Comparison of ENCODE assay signal across 10 mouse cellular contexts in the genomic region with DNA sequence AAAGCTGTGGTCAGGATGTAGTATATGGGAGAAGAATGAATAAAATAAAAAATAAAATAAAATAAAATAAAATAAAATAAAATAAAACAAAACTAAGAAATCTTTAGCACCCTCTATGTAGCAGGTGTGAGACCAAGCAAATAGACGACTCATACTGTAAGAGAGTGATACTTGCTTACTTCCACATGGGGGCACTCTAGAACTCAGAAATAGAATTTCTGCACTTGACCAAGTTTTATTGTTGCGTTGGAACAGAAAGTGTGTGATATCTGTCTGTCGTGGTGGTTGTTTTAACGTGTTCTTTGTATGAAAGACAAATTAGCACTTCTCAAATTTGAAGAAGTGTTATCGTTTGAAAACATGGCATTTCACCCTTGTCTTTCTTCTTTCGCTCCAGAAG.
A peak's percentile ranks its signal among the peaks of the same experiment; 100 is the strongest.
DNase-seq lines count a peak whose midpoint lies in the region; ATAC-seq and TF ChIP-seq lines count a peak whose summit lies in the region.
"Had no signal": no experiment of that assay in that cellular context is flagged by ENCODE, and none has a peak within 500 bp of the region (broad histone marks: within the 10 kb centered on the region; RNA-seq: fewer than 3 reads in every experiment).

No protein-coding gene starts in this region.

- no peaks in the 10 kb centered on the region for H3K27me3 ChIP-seq in midbrain, embryonic 16.5 days (ENCODE audit: control insufficient read depth, insufficient read depth, low read depth, low read length)
- H3K27me3 ChIP-seq: heart, embryonic 13.5 days; liver, embryonic 15.5 days had no signal

- H3K9me3 ChIP-seq in midbrain, embryonic 16.5 days (replicated peaks; ENCODE audit: control insufficient read depth, low read length, poor library complexity, severe bottlenecking), result no peaks in the 10 kb centered on the region
- H3K9me3 ChIP-seq: heart, embryonic 13.5 days; liver, embryonic 15.5 days had no signal

- intact Hi-C loops in gastrocnemius, adult 2 months (cut with DNase I), result no loop called here

- no peak overlapping the region for H3K27ac ChIP-seq in midbrain, embryonic 16.5 days (ENCODE audit: low read length)
- H3K27ac ChIP-seq in gastrocnemius, adult 2 months, result no peak overlapping the region
- H3K27ac ChIP-seq: heart, embryonic 13.5 days; liver, embryonic 15.5 days had no signal

- H3K4me3 ChIP-seq in midbrain, embryonic 16.5 days (ENCODE audit: low read depth, low read length), result no peak overlapping the region
- no peak overlapping the region for H3K4me3 ChIP-seq in gastrocnemius, adult 2 months
- H3K4me3 ChIP-seq: heart, embryonic 13.5 days; liver, embryonic 15.5 days had no signal

- 47% methylated on average over 6 of the region's 6 CpGs for WGBS in midbrain, embryonic 16.5 days

- no peaks in the 10 kb centered on the region for H3K4me1 ChIP-seq in midbrain, embryonic 16.5 days (ENCODE audit: control insufficient read depth, insufficient read depth, low read length)
- H3K4me1 ChIP-seq: heart, embryonic 13.5 days; liver, embryonic 15.5 days had no signal

- no peak overlapping the region for H3K4me2 ChIP-seq in midbrain, embryonic 16.5 days (ENCODE audit: low read length)
- H3K4me2 ChIP-seq: heart, embryonic 13.5 days; liver, embryonic 15.5 days had no signal

- ATAC-seq in midbrain, embryonic 16.5 days, result peak; percentile 56; the same call in 1 of the 2 replicates

- no peaks in the 10 kb centered on the region for H3K36me3 ChIP-seq in midbrain, embryonic 16.5 days (ENCODE audit: control insufficient read depth, insufficient read depth, low read length)
- H3K36me3 ChIP-seq: heart, embryonic 13.5 days; liver, embryonic 15.5 days had no signal

- no peak for TF ChIP-seq CTCF in gastrocnemius, adult 2 months (IDR thresholded peaks at IDR 0.05)

- H3K9ac ChIP-seq in midbrain, embryonic 16.5 days (ENCODE audit: low read depth, low read length), result no peak overlapping the region
- H3K9ac ChIP-seq: heart, embryonic 13.5 days; liver, embryonic 15.5 days had no signal

- peak; percentile 3 for DNase-seq in layer of hippocampus, adult 9-10 months (ENCODE audit: low spot score)
- no peak for DNase-seq in layer of hippocampus, adult 9-11 months
- DNase-seq in ES-CJ7 (ENCODE audit: low read depth, low spot score), result peak; percentile 34
- DNase-seq in embryo, embryonic 10.5 days (ENCODE audit: low spot score), result peak; percentile 63
- no peak for DNase-seq in frontal cortex, postnatal 14 days (ENCODE audit: low spot score in 2 of 2)
- DNase-seq in urinary bladder, postnatal 10 days (ENCODE audit: low spot score), result no peak
- DNase-seq in gastrocnemius, adult 2 months, result no peak

Comparison
In these comparisons a context has a peak if more than half of its experiments do, and no peak if none do; other contexts are left out.
1. DNase-seq: peak in layer of hippocampus, adult 9-10 months (single experiment), ES-CJ7 (single experiment) and embryo, embryonic 10.5 days (single experiment); none in layer of hippocampus, adult 9-11 months (single experiment), frontal cortex, postnatal 14 days (0 of 2), urinary bladder, postnatal 10 days (single experiment) and gastrocnemius, adult 2 months (single experiment).